Mouse (Mus musculus) limb, embryonic 13.5 days (tissue): ENCODE results near the gene Six2. TPM values are rescaled to one million over a fixed set of nuclear protein-coding genes. Genes with fewer than 3 reads are reported as not detected.

Source experiments
- ATAC-seq: fragments of 200-750 bp; cut with Nextera tagmentation; 2 replicates; pipeline ENCODE4 v1.8.0; 2017; ENCODE audit warnings: low read depth, moderate number of reproducible peaks, moderate TSS enrichment; ENCODE audit not compliant: low FRiP score
- H3K27ac ChIP-seq: fragments of 300-500 bp; sonication (generic); 2 replicates; pipeline ENCODE4 v1.5.1; 2015; ENCODE audit warnings: inconsistent platforms, mild to moderate bottlenecking, moderate library complexity
- H3K27me3 ChIP-seq: fragments of 300-500 bp; sonication (generic); 2 replicates; pipeline ENCODE4 v1.6.1; 2015; ENCODE audit warnings: mild to moderate bottlenecking, inconsistent platforms
- H3K36me3 ChIP-seq: fragments of 300-500 bp; sonication (generic); 2 replicates; pipeline ENCODE4 v1.6.1; 2015; ENCODE audit warnings: inconsistent platforms, mild to moderate bottlenecking, moderate library complexity
- H3K4me1 ChIP-seq: fragments of 300-500 bp; sonication (generic); 2 replicates; pipeline ENCODE4 v1.6.1; 2015; ENCODE audit warnings: inconsistent platforms
- H3K4me2 ChIP-seq: fragments of 300-500 bp; sonication (generic); replicated peaks from 2 replicates; pipeline ENCODE4 v1.6.1; 2015; ENCODE audit warnings: inconsistent platforms, mild to moderate bottlenecking, moderate library complexity
- H3K4me3 ChIP-seq: fragments of 300-500 bp; sonication (generic); 2 replicates; pipeline ENCODE4 v1.5.1; 2015; ENCODE audit warnings: moderate library complexity, mild to moderate bottlenecking, inconsistent platforms
- H3K9ac ChIP-seq: fragments of 300-500 bp; sonication (generic); 2 replicates; pipeline ENCODE4 v1.6.1; 2015; ENCODE audit warnings: mild to moderate bottlenecking, inconsistent platforms
- H3K9me3 ChIP-seq: fragments of 300-500 bp; sonication (generic); 2 replicates; pipeline ENCODE4 v1.6.1; 2016; ENCODE audit warnings: inconsistent platforms
- WGBS: fragments of 180-500 bp; shearing (Covaris S2); methylation state at CpG from one replicate; pipeline ENCODE4 v1.1.7; 2015; 5-methylcytosine and 5-hydroxymethylcytosine counted together
- polyA plus RNA-seq: library from polyadenylated mRNA; unstranded; fragments of >200 nt; fragmentation: Nextera tagmentation; extraction: Ambion mirVana; gene quantifications from 2 replicates; pipeline ENCODE4 v1.2.1, GENCODE M21; 2015

Gene Six2
- polyA plus RNA-seq, 1 experiment from 2014 or later = 8.7 TPM

DNA sequence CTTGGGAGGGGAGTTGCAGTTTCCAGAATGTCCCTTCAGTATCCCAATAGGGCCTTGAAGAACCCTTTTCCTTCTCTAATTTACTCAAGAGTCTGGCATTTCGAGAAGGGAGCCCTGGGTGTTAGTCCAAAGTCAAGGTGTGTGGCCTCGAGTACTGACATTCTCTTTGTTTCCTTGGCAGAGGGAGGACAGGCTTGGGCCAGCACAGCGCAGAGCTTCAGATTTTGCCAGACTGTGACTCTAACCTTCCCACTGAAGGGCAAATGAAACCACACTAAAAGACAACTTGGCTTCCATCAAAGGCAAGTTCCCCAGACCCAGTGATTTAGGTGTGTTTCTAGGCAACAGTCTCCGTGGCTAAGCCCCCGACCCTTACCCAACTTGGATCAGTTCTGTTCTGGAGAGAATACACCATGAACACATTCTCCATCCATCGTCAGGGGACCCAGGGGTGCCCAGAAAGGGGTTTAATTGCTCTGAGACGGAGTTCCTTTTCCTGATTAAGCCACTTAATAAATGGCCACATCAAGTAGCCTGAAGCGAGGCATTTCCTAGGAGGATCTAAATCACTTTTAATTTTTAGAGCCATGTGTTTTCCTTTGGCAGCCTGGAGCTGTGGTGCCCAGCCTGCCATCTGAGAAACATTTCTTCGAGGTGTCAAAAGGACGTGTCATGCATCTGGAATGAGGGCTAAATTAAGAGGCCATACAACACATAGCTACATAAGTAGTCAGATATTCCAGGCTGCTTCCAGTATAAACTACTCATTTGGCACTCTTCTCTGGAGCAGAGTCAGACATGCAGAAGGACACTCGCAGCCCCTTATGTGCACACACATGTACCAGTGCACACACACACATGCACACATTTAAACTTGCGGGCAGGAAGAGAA, 16.5 kb upstream of the Six2 start:
- Histone ChIP-seq H3K4me1 (peaks cover 13% of the 10 kb centered on the region; the same call in 1 of the 2 replicates), H3K9ac (no peak overlapping the region), H3K27ac (no peak overlapping the region; the same call in 1 of the 2 replicates), H3K4me2 (no peak overlapping the region), H3K9me3 (no peaks in the 10 kb centered on the region), H3K36me3 (no peaks in the 10 kb centered on the region), H3K4me3 (no peak overlapping the region), H3K27me3 (peaks cover 5% of the 10 kb centered on the region; the same call in 1 of the 2 replicates)
- 37% methylated on average over 12 of the region's 12 CpGs for WGBS
- peak; percentile 61; the same call in 1 of the 2 replicates for ATAC-seq

DNA sequence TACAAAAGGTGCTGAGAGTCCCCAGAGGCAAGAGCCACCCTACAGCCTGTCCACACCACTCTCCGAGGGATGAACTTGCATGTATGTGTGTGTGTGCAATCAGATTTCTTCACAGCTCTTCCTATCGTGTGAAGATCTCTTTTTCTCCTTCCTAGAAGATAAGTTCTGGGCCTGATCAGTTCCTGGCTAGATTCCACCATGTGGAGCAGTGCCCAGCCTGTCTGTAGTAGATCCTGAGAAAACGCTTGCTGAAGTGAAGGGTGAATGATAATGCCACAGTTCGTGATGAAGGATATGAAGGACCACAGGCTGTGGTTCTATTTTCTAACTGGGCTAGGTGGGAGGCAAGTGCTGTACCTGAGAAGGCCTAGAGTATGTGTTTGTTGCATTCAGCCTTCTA, 12.0 kb upstream of the Six2 start:
- Histone ChIP-seq H3K4me3 (no peak overlapping the region), H3K9ac (no peak overlapping the region), H3K36me3 (no peaks in the 10 kb centered on the region), H3K27ac (no peak overlapping the region), H3K4me2 (no peak overlapping the region), H3K9me3 (no peaks in the 10 kb centered on the region), H3K4me1 (peaks cover 12% of the 10 kb centered on the region; the same call in 1 of the 2 replicates), H3K27me3 (peaks cover 24% of the 10 kb centered on the region)
- 77% methylated on average over 4 of the region's 4 CpGs for WGBS
- no peak for ATAC-seq

DNA sequence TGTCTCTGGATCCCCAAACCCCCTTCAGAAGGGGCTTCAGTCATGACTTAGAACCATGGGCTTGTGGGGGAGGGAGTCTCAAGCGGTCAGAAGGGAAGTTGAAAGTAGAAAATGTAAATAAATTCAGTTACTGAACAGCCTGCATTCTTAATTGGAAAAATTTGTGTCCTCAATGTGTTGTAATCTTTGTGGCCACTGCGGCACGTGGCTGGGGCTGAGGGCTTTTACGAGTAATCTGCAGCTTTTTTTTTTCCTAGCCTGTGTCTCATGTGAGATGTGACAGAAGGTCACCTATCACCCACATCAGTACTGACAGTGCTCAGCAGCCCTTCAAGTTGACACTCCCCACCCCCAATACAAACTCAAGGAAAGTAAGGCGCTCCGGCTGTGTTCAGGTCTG, 10.6 kb upstream of the Six2 start:
- Histone ChIP-seq H3K4me2 (no peak overlapping the region), H3K4me1 (no peaks in the 10 kb centered on the region), H3K9me3 (peaks cover 6% of the 10 kb centered on the region; the same call in 1 of the 2 replicates), H3K36me3 (no peaks in the 10 kb centered on the region), H3K27ac (no peak overlapping the region), H3K4me3 (no peak overlapping the region), H3K27me3 (peaks cover 36% of the 10 kb centered on the region), H3K9ac (no peak overlapping the region)
- WGBS = 61% methylated on average over 6 of the region's 6 CpGs
- no peak for ATAC-seq

DNA sequence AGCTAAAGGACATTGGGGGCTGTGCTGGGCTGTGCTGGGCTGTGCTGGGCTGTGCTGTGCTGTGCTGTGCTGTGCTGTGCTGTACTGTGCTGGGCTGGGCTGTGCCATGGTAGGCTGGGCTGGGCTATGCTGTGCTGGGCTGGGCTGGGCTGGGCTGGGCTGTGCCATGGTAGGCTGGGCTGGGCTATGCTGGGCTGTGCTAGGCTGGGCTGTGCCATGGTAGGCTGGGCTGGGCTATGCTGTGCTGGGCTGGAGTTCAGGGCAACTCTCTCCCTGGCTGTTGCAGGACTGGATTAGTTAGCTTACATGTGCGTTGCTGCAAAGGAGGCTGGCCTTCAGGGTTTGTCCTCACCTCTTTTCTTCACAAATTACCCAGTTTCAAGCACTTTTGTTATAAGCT, 9.9 kb upstream of the Six2 start:
- Histone ChIP-seq H3K9me3 (peaks cover 6% of the 10 kb centered on the region; the same call in 1 of the 2 replicates), H3K4me3 (no peak overlapping the region), H3K36me3 (no peaks in the 10 kb centered on the region), H3K4me2 (no peak overlapping the region), H3K27me3 (peaks cover 43% of the 10 kb centered on the region), H3K27ac (no peak overlapping the region), H3K9ac (no peak overlapping the region), H3K4me1 (0 out of 2 replicates have a peak, but pooled peaks cover 3% of the 10 kb centered on the region)
- no peak for ATAC-seq
- 71% methylated on average over 1 of the region's 1 CpGs for WGBS

DNA sequence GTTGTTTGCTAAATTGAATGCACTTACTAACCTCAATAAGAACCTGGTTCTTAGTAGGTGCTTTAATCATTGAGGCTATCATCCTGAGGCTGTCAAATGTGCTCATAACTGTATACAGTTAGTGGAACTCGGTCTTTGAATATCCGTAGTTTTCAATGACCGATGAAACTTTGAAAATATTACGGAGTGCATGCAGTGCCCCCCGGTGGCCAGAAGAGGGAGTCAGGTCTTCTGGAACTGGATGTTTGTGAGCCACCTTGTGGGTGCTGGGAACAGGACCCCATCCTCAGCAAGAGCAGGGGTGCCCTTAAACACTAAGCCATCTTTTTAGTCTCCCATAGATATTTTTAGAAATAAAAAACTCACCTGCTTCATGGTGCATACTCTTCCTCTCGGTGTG, 6.4 kb upstream of the Six2 start:
- Histone ChIP-seq H3K9me3 (peaks cover 6% of the 10 kb centered on the region; the same call in 1 of the 2 replicates), H3K27ac (no peak overlapping the region), H3K4me1 (peaks cover 29% of the 10 kb centered on the region), H3K4me2 (no peak overlapping the region), H3K27me3 (peaks cover 72% of the 10 kb centered on the region), H3K9ac (no peak overlapping the region), H3K36me3 (no peaks in the 10 kb centered on the region), H3K4me3 (no peak overlapping the region)
- WGBS = 83% methylated on average over 6 of the region's 6 CpGs
- ATAC-seq = no peak

DNA sequence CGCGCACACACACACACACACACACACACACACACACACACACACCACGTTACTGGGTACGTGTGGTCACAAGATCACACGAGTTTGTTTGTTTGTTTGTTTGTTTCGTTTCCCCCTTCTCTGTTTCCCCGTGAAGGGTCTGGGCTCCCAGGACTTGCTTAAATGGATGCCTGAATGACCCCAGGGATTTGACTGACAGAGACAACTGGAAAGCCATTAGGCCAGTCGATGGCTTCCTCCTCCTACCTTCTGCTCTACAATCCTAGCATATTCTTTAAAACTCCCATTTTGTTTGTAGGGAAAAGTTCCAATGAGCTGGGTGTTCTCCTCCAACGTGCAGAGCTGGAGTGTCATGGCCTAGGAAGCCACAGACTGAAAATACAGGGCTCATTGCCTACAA, 5.0 kb upstream of the Six2 start:
- 9% methylated on average over 9 of the region's 9 CpGs for WGBS
- Histone ChIP-seq H3K36me3 (no peaks in the 10 kb centered on the region), H3K9me3 (peaks cover 6% of the 10 kb centered on the region; the same call in 1 of the 2 replicates), H3K9ac (no peak overlapping the region), H3K4me2 (peak overlapping the region; percentile 82), H3K4me1 (peaks cover 39% of the 10 kb centered on the region), H3K4me3 (peak overlapping the region; percentile 30), H3K27ac (no peak overlapping the region), H3K27me3 (peaks cover 83% of the 10 kb centered on the region)
- no peak for ATAC-seq

DNA sequence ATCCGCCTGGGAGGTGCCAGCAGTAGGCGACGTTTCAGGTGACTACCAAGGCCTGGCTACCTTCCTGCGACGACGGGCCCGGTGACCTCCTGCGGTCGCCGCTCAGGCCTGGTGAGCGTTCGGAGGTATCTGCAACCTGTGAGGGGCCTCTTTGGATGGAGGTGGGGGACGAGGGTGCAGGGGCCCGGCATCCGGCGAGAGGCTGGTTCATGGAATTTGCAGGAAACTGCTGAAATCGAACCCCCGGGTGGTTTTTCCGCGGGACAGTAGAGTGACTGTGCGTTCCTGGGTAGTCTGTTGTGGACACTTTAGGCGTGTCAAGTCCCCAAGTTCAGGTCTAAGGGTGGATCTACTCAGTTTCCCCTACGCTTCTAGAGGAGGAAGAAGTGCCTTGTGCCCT, 4.5 kb upstream of the Six2 start:
- H3K9ac ChIP-seq = peak overlapping the region; percentile 56; the same call in 1 of the 2 replicates

DNA sequence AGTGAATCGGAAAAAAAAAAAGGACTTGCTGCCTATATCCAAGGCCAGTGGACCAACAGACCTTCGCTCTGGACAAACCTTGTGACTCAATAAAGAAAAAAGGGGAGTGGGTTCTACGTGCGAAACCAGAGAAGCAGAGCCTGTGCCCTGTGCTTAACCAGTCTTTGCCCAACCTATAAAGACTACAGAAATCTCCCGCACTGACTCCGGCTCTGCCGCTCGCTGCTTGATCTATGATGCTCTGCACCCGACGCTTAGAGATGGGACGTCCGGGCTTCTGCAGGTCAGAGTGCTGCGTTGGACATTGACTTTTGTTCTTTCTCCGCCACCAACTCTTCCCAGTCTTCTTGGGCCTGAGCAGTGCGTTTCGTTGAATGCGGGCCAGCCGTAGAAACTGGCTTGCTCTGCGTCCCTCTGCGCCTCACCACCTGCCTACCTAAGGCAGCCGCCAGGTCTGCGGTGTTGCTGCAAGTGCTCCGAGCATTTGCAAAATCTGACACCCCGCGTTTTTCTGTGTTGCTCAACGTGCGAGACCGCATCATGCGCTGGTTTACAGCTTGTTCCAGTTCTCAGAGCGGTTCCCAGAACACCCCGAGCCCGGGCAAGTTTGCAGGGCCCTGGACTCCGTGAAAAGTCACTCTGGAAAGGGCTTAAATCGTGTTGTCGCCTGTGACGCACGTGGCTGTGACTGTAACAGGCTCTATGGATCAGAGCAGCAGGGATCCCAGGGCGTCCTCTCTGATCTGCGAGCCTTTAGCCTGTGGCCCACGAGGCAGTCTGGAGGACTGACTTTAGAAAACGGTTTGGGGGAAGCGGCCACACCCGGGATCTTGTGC, 3.8 kb upstream of the Six2 start:
- no peak for ATAC-seq
- H3K27ac ChIP-seq = no peak overlapping the region
- 2% methylated on average over 43 of the region's 43 CpGs for WGBS
- peak overlapping the region; percentile 82 for H3K4me2 ChIP-seq
- H3K36me3 ChIP-seq = no peaks in the 10 kb centered on the region
- peaks cover 48% of the 10 kb centered on the region for H3K4me1 ChIP-seq
- H3K9me3 ChIP-seq = peaks cover 6% of the 10 kb centered on the region; the same call in 1 of the 2 replicates
- peak overlapping the region; percentile 56 for H3K9ac ChIP-seq
- H3K4me3 ChIP-seq = peak overlapping the region; percentile 30
- peaks cover 85% of the 10 kb centered on the region for H3K27me3 ChIP-seq

More for the DNA sequence above, 4.5 kb upstream of the Six2 start:
- Histone ChIP-seq H3K9me3 (peaks cover 6% of the 10 kb centered on the region; the same call in 1 of the 2 replicates), H3K4me2 (peak overlapping the region; percentile 82), H3K36me3 (no peaks in the 10 kb centered on the region), H3K4me1 (peaks cover 42% of the 10 kb centered on the region), H3K27ac (no peak overlapping the region), H3K27me3 (peaks cover 82% of the 10 kb centered on the region), H3K4me3 (peak overlapping the region; percentile 30)
- no peak for ATAC-seq
- WGBS = 1% methylated on average over 23 of the region's 23 CpGs

DNA sequence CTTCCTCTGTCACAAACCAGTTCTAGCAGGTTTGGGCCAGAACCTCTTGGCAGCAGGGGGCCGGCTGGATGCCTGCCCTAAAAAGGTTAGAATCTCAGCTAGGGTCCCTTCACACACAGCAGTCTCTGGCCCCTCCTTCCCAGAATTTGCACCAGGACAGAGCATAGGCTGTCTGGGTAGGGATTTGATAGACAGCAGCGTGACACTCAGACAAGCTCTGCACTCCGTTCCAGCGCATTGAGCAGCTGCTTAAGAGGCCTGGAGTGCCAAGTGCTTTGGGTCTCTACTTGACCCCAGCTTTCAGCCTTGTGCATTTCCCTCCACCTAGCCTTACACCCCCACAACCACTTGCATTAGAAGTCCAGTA, 2.9 kb upstream of the Six2 start:
- WGBS = 6% methylated on average over 4 of the region's 4 CpGs
- Histone ChIP-seq H3K4me3 (peak overlapping the region; percentile 30; the same call in 1 of the 2 replicates), H3K4me1 (peaks cover 53% of the 10 kb centered on the region), H3K36me3 (no peaks in the 10 kb centered on the region), H3K4me2 (peak overlapping the region; percentile 82), H3K9ac (peak overlapping the region; percentile 14; the same call in 1 of the 2 replicates), H3K9me3 (peaks cover 6% of the 10 kb centered on the region; the same call in 1 of the 2 replicates), H3K27me3 (peaks cover 86% of the 10 kb centered on the region), H3K27ac (no peak overlapping the region)
- no peak for ATAC-seq

DNA sequence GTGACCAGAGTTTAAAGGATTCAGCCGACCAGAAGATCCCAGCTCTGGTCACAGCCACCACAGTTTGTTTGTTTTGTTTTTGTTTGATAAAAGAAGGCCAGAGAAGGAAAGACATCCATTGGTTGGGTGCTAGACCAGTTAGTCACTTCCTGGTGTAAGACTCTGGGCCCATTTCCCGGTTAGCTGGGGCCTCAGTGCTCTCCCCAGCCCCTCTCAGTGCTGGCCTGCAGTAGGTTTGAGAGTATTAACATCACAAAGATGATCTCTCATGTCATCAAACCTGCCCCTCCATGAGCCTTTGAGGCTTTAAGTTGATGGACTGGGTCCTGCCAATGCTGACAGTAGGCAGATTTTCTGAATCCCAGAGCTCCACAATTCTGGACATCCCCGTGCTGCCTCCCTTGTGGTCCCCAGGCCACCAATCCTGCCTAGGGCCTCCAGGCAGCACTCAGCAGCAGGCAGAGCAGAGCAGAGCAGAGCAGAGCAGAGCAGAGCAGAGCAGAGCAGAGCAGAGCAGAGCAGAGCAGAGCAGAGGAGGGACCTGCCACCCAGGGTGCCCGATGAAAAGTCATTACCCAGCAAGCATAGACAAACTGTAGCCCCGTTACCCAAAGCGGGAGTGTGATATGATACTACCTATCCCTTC, 2.4 kb upstream of the Six2 start:
- peaks cover 91% of the 10 kb centered on the region for H3K27me3 ChIP-seq
- WGBS = 12% methylated on average over 6 of the region's 6 CpGs
- peak overlapping the region; percentile 82 for H3K4me2 ChIP-seq
- peak overlapping the region; percentile 65; the same call in 1 of the 2 replicates for H3K4me3 ChIP-seq
- H3K4me1 ChIP-seq = peaks cover 54% of the 10 kb centered on the region
- 0 out of 2 replicates have a peak overlapping the region, but pooled peaks have one; percentile 14 for H3K9ac ChIP-seq
- ATAC-seq = no peak
- peaks cover 6% of the 10 kb centered on the region; the same call in 1 of the 2 replicates for H3K9me3 ChIP-seq
- H3K36me3 ChIP-seq = no peaks in the 10 kb centered on the region
- H3K27ac ChIP-seq = no peak overlapping the region

DNA sequence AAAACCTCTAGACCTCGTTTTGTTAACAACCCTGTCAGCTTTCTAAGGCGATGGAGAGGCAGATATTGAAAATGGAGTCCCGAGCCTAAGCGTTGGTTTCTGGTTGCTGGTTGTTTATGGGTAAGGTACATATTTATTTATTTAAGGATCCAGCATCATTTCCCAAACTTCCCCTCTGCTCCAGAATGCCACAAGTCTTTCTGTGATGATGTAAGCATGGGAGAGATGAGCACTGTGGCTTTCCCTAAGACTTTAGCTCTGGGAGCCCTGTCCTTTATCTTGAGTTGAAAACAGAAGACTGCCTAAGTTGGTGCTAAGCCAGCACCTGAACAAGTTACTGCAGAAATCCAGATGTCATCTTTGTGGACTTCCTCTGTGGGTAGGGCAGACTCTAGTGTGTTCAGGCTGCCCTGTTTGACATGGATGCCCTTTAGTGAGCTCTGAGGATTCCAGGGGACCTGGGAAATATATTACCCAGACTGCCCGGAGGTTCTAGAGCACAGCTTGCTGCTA, 1.8 kb upstream of the Six2 start:
- Histone ChIP-seq H3K4me2 (peak overlapping the region; percentile 82), H3K36me3 (no peaks in the 10 kb centered on the region), H3K4me3 (peak overlapping the region; percentile 65), H3K9ac (no peak overlapping the region), H3K27ac (no peak overlapping the region), H3K4me1 (peaks cover 60% of the 10 kb centered on the region), H3K9me3 (peaks cover 6% of the 10 kb centered on the region; the same call in 1 of the 2 replicates), H3K27me3 (peaks cover 97% of the 10 kb centered on the region)
- 14% methylated on average over 5 of the region's 5 CpGs for WGBS
- no peak for ATAC-seq
